Mouse (Mus musculus): Measurements from ENCODE around the gene Adad2. TPM values are rescaled to one million over a fixed set of nuclear protein-coding genes. Genes with fewer than 3 reads are reported as not detected.

The Adad2 gene
- polyA plus RNA-seq, 1 experiment from 2014 or later, result not detected

GRCm38 (mm10) chr8:119574437-119575365 lies 37.8 kb upstream of the Adad2 start, which contains the start of the genes Hsdl1 and Dnaaf1:
TSS of gene Hsdl1 (minus strand) at chr8:119575183.
TSS of gene Dnaaf1 (plus strand) at chr8:119575235.
- ATAC-seq (replicated peaks; ENCODE audit: low FRiP score), result peak; percentile 86
- H3K4me2 ChIP-seq, result peak within 1 kb of the TSS; percentile 99
- H3K27me3 ChIP-seq (replicated peaks; ENCODE audit: control insufficient read depth, insufficient read depth, low read length), result no peaks in the 10 kb centered on the region
- peak within 1 kb of the TSS; percentile 72 for H3K27ac ChIP-seq (ENCODE audit: low read depth, low read length)
- H3K9me3 ChIP-seq (ENCODE audit: control insufficient read depth, low read length), result no peaks in the 10 kb centered on the region
- peak within 1 kb of the TSS; percentile 88 for H3K4me3 ChIP-seq (ENCODE audit: low read depth, low read length)
- H3K4me1 ChIP-seq (replicated peaks; ENCODE audit: control insufficient read depth, insufficient read depth, low read length), result peaks cover 27% of the 10 kb centered on the region
- no peaks in the 10 kb centered on the region for H3K36me3 ChIP-seq (ENCODE audit: control insufficient read depth, insufficient read depth, low read length)
- WGBS, result under 1% methylated on average over 86 of the region's 97 CpGs
- H3K9ac ChIP-seq (ENCODE audit: low read depth, low read length), result peak within 1 kb of the TSS; percentile 82
- peak; percentile 96 for DNase-seq (ENCODE audit: low spot score)

- peak overlapping the region; percentile 88 for H3K4me3 ChIP-seq (ENCODE audit: low read depth, low read length)
- H3K4me2 ChIP-seq, result peak overlapping the region; percentile 99
- H3K4me1 ChIP-seq (replicated peaks; ENCODE audit: control insufficient read depth, insufficient read depth, low read length), result peaks cover 34% of the 10 kb centered on the region
- ATAC-seq (replicated peaks; ENCODE audit: low FRiP score), result no peak
- 1% methylated on average over 16 of the region's 16 CpGs for WGBS
- H3K9ac ChIP-seq (ENCODE audit: low read depth, low read length), result peak overlapping the region; percentile 82
- no peak overlapping the region for H3K27ac ChIP-seq (ENCODE audit: low read depth, low read length)
- no peaks in the 10 kb centered on the region for H3K9me3 ChIP-seq (ENCODE audit: control insufficient read depth, low read length)
- no peak for DNase-seq (ENCODE audit: low spot score)
- H3K36me3 ChIP-seq (ENCODE audit: control insufficient read depth, insufficient read depth, low read length), result no peaks in the 10 kb centered on the region
- no peaks in the 10 kb centered on the region for H3K27me3 ChIP-seq (replicated peaks; ENCODE audit: control insufficient read depth, insufficient read depth, low read length)
Measured at GRCm38 (mm10) chr8:119575366-119575726, 37.2 kb upstream of the Adad2 start.

GRCm38 (mm10) chr8:119579096-119579495 lies 33.5 kb upstream of the Adad2 start:
- H3K4me1 ChIP-seq (replicated peaks; ENCODE audit: control insufficient read depth, insufficient read depth, low read length), result peaks cover 32% of the 10 kb centered on the region
- no peak overlapping the region for H3K4me3 ChIP-seq (ENCODE audit: low read depth, low read length)
- DNase-seq (ENCODE audit: low spot score), result no peak
- no peak for ATAC-seq (replicated peaks; ENCODE audit: low FRiP score)
- no peak overlapping the region for H3K27ac ChIP-seq (ENCODE audit: low read depth, low read length)
- no peaks in the 10 kb centered on the region for H3K36me3 ChIP-seq (ENCODE audit: control insufficient read depth, insufficient read depth, low read length)
- WGBS, result 49% methylated on average over 13 of the region's 13 CpGs
- no peaks in the 10 kb centered on the region for H3K9me3 ChIP-seq (ENCODE audit: control insufficient read depth, low read length)
- H3K4me2 ChIP-seq, result no peak overlapping the region
- no peak overlapping the region for H3K9ac ChIP-seq (ENCODE audit: low read depth, low read length)
- no peaks in the 10 kb centered on the region for H3K27me3 ChIP-seq (replicated peaks; ENCODE audit: control insufficient read depth, insufficient read depth, low read length)

GRCm38 (mm10) chr8:119580441-119581161 lies 31.9 kb upstream of the Adad2 start:
- peaks cover 30% of the 10 kb centered on the region for H3K4me1 ChIP-seq (replicated peaks; ENCODE audit: control insufficient read depth, insufficient read depth, low read length)

GRCm38 (mm10) chr8:119585901-119586300 lies 26.6 kb upstream of the Adad2 start:
- H3K27ac ChIP-seq (ENCODE audit: low read depth, low read length), result no peak overlapping the region
- H3K9ac ChIP-seq (ENCODE audit: low read depth, low read length), result 0 out of 2 replicates have a peak overlapping the region, but pooled peaks have one; percentile 17
- H3K9me3 ChIP-seq (ENCODE audit: control insufficient read depth, low read length), result no peaks in the 10 kb centered on the region
- ATAC-seq (replicated peaks; ENCODE audit: low FRiP score) (0 out of 2 replicates have a peak, but pooled peaks have one; percentile 37), DNase-seq (ENCODE audit: low spot score) (no peak)
- H3K4me1 ChIP-seq (replicated peaks; ENCODE audit: control insufficient read depth, insufficient read depth, low read length), result peaks cover 19% of the 10 kb centered on the region
- no peaks in the 10 kb centered on the region for H3K36me3 ChIP-seq (ENCODE audit: control insufficient read depth, insufficient read depth, low read length)
- peak overlapping the region; percentile 61 for H3K4me2 ChIP-seq
- no peaks in the 10 kb centered on the region for H3K27me3 ChIP-seq (replicated peaks; ENCODE audit: control insufficient read depth, insufficient read depth, low read length)
- peak overlapping the region; percentile 31 for H3K4me3 ChIP-seq (ENCODE audit: low read depth, low read length)
- 26% methylated on average over 24 of the region's 24 CpGs for WGBS

More at GRCm38 (mm10) chr8:119580441-119581161, 31.9 kb upstream of the Adad2 start:
- Histone ChIP-seq H3K27ac (ENCODE audit: low read depth, low read length) (peak overlapping the region; percentile 68), H3K4me2 (peak overlapping the region; percentile 43), H3K36me3 (ENCODE audit: control insufficient read depth, insufficient read depth, low read length) (no peaks in the 10 kb centered on the region), H3K27me3 (replicated peaks; ENCODE audit: control insufficient read depth, insufficient read depth, low read length) (no peaks in the 10 kb centered on the region), H3K9ac (ENCODE audit: low read depth, low read length) (peak overlapping the region; percentile 0; the same call in 1 of the 2 replicates), H3K9me3 (ENCODE audit: control insufficient read depth, low read length) (no peaks in the 10 kb centered on the region), H3K4me3 (ENCODE audit: low read depth, low read length) (no peak overlapping the region)
- WGBS, result 55% methylated on average over 5 of the region's 5 CpGs
- no peak for DNase-seq (ENCODE audit: low spot score)
- peak; percentile 83 for ATAC-seq (replicated peaks; ENCODE audit: low FRiP score)

- DNase-seq (ENCODE audit: low spot score), result no peak
- no peak for ATAC-seq (replicated peaks; ENCODE audit: low FRiP score)
- Histone ChIP-seq H3K4me3 (ENCODE audit: low read depth, low read length) (no peak overlapping the region), H3K27ac (ENCODE audit: low read depth, low read length) (no peak overlapping the region), H3K4me2 (no peak overlapping the region), H3K27me3 (replicated peaks; ENCODE audit: control insufficient read depth, insufficient read depth, low read length) (no peaks in the 10 kb centered on the region), H3K9ac (ENCODE audit: low read depth, low read length) (no peak overlapping the region), H3K36me3 (ENCODE audit: control insufficient read depth, insufficient read depth, low read length) (no peaks in the 10 kb centered on the region), H3K4me1 (replicated peaks; ENCODE audit: control insufficient read depth, insufficient read depth, low read length) (peaks cover 7% of the 10 kb centered on the region; the same call in 1 of the 2 replicates), H3K9me3 (ENCODE audit: control insufficient read depth, low read length) (no peaks in the 10 kb centered on the region)
- WGBS, result 73% methylated on average over 4 of the region's 4 CpGs
Measured at GRCm38 (mm10) chr8:119588321-119588720, 24.2 kb upstream of the Adad2 start.

GRCm38 (mm10) chr8:119588844-119589243 lies 23.7 kb upstream of the Adad2 start:
- no peaks in the 10 kb centered on the region for H3K36me3 ChIP-seq (ENCODE audit: control insufficient read depth, insufficient read depth, low read length)
- no peaks in the 10 kb centered on the region for H3K9me3 ChIP-seq (ENCODE audit: control insufficient read depth, low read length)
- H3K27ac ChIP-seq (ENCODE audit: low read depth, low read length), result no peak overlapping the region
- H3K9ac ChIP-seq (ENCODE audit: low read depth, low read length), result no peak overlapping the region
- no peaks in the 10 kb centered on the region for H3K27me3 ChIP-seq (replicated peaks; ENCODE audit: control insufficient read depth, insufficient read depth, low read length)
- no peak overlapping the region for H3K4me3 ChIP-seq (ENCODE audit: low read depth, low read length)
- ATAC-seq (replicated peaks; ENCODE audit: low FRiP score) (no peak), DNase-seq (ENCODE audit: low spot score) (no peak)
- no peak overlapping the region for H3K4me2 ChIP-seq
- WGBS, result 37% methylated on average over 10 of the region's 10 CpGs
- H3K4me1 ChIP-seq (replicated peaks; ENCODE audit: control insufficient read depth, insufficient read depth, low read length), result peaks cover 7% of the 10 kb centered on the region; the same call in 1 of the 2 replicates

GRCm38 (mm10) chr8:119590348-119590747 lies 22.2 kb upstream of the Adad2 start:
- H3K4me3 ChIP-seq (ENCODE audit: low read depth, low read length), result no peak overlapping the region
- no peak overlapping the region for H3K9ac ChIP-seq (ENCODE audit: low read depth, low read length)
- no peak for DNase-seq (ENCODE audit: low spot score)
- no peaks in the 10 kb centered on the region for H3K36me3 ChIP-seq (ENCODE audit: control insufficient read depth, insufficient read depth, low read length)
- peaks cover 7% of the 10 kb centered on the region; the same call in 1 of the 2 replicates for H3K4me1 ChIP-seq (replicated peaks; ENCODE audit: control insufficient read depth, insufficient read depth, low read length)
- no peak overlapping the region for H3K4me2 ChIP-seq
- ATAC-seq (replicated peaks; ENCODE audit: low FRiP score), result no peak
- H3K9me3 ChIP-seq (ENCODE audit: control insufficient read depth, low read length), result no peaks in the 10 kb centered on the region
- H3K27me3 ChIP-seq (replicated peaks; ENCODE audit: control insufficient read depth, insufficient read depth, low read length), result no peaks in the 10 kb centered on the region
- H3K27ac ChIP-seq (ENCODE audit: low read depth, low read length), result no peak overlapping the region
- whole genome bisulfite sequencing, result 66% methylated on average over 14 of the region's 14 CpGs

All from liver, embryonic 11.5 days (tissue).